10 mouse cellular contexts compared by ENCODE assay signal in the genomic region with DNA sequence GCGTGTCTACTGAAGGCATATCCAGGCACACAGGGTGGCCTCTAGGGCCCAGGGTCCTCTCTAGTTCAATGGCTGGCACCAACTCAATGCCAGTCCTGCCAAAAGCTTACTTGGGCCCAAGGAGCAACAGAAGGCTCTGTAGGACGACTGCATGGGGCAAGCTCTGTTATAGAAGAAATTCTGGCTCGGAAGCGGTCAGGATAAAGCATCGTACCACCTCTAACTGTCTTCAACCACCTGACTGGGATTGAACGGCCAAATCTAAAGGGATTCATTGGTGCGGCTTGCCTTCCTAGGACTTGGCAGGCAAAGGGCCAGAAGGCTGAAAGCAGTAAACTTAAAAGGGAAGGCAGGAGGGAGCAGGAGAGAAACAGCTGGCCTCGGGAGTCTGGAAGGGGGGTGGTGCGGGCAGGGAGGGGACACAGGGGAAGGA. TPM values are rescaled to one million over a fixed set of nuclear protein-coding genes. Genes with fewer than 3 reads are reported as not detected.
DNase-seq lines count a peak whose midpoint lies in the region; ATAC-seq lines count a peak whose summit lies in the region.
"Had no signal": no experiment of that assay in that cellular context is flagged by ENCODE, and none has a peak within 500 bp of the region (broad histone marks: within the 10 kb centered on the region; RNA-seq: fewer than 3 reads in every experiment).

No protein-coding gene starts in this region.

- no peak overlapping the region for H3K4me3 ChIP-seq in kidney, embryonic 15.5 days (replicated peaks)
- no peak overlapping the region for H3K4me3 ChIP-seq in forebrain, embryonic 15.5 days
- H3K4me3 ChIP-seq in midbrain, embryonic 15.5 days = no peak overlapping the region
- H3K4me3 ChIP-seq: erythroblast, embryonic 14.5 days had no signal

- peaks cover 9% of the 10 kb centered on the region; the same call in 1 of the 2 replicates for H3K27me3 ChIP-seq in kidney, embryonic 15.5 days
- no peaks in the 10 kb centered on the region for H3K27me3 ChIP-seq in forebrain, embryonic 15.5 days
- H3K27me3 ChIP-seq in midbrain, embryonic 15.5 days (replicated peaks) = no peaks in the 10 kb centered on the region

- peaks cover 89% of the 10 kb centered on the region for H3K4me1 ChIP-seq in kidney, embryonic 15.5 days
- peaks cover 75% of the 10 kb centered on the region for H3K4me1 ChIP-seq in forebrain, embryonic 15.5 days
- H3K4me1 ChIP-seq in midbrain, embryonic 15.5 days = peaks cover 71% of the 10 kb centered on the region

- H3K36me3 ChIP-seq in kidney, embryonic 15.5 days = peaks cover 6% of the 10 kb centered on the region; the same call in 1 of the 2 replicates
- no peaks in the 10 kb centered on the region for H3K36me3 ChIP-seq in forebrain, embryonic 15.5 days
- H3K36me3 ChIP-seq in midbrain, embryonic 15.5 days (replicated peaks) = no peaks in the 10 kb centered on the region

- no peaks in the 10 kb centered on the region for H3K9me3 ChIP-seq in kidney, embryonic 15.5 days (replicated peaks)
- no peaks in the 10 kb centered on the region for H3K9me3 ChIP-seq in forebrain, embryonic 15.5 days
- H3K9me3 ChIP-seq in midbrain, embryonic 15.5 days = no peaks in the 10 kb centered on the region

- no peak for DNase-seq in kidney, postnatal 4 days
- peak; percentile 81 to 84 for DNase-seq in cerebellum, postnatal 14 days
- DNase-seq in spleen, postnatal 14 days (ENCODE audit: low spot score in 2 of 2) = no peak
- no peak for DNase-seq in gastrocnemius, adult 18-20 months (ENCODE audit: low spot score)
- DNase-seq in thymus, postnatal 4 days = no peak
- DNase-seq: thymus, adult 18-20 months had no signal

- no peak for ATAC-seq in kidney, embryonic 15.5 days (replicated peaks; ENCODE audit: low FRiP score)
- no peak for ATAC-seq in forebrain, embryonic 15.5 days (replicated peaks)
- no peak for ATAC-seq in midbrain, embryonic 15.5 days (replicated peaks)

- H3K9ac ChIP-seq in kidney, embryonic 15.5 days = no peak overlapping the region; the same call in 1 of the 2 replicates
- no peak overlapping the region for H3K9ac ChIP-seq in forebrain, embryonic 15.5 days (replicated peaks)
- H3K9ac ChIP-seq in midbrain, embryonic 15.5 days = no peak overlapping the region

- 54% methylated on average over 9 of the region's 9 CpGs for WGBS in kidney, embryonic 15.5 days
- WGBS in forebrain, embryonic 15.5 days = 25% methylated on average over 9 of the region's 9 CpGs
- WGBS in midbrain, embryonic 15.5 days = 47% methylated on average over 9 of the region's 9 CpGs

- peak overlapping the region; percentile 82 for H3K27ac ChIP-seq in kidney, embryonic 15.5 days
- peak overlapping the region; percentile 90 for H3K27ac ChIP-seq in forebrain, embryonic 15.5 days (replicated peaks)
- H3K27ac ChIP-seq in midbrain, embryonic 15.5 days = peak overlapping the region; percentile 78

- 0 out of 2 replicates have a peak overlapping the region, but pooled peaks have one; percentile 10 for H3K4me2 ChIP-seq in kidney, embryonic 15.5 days
- H3K4me2 ChIP-seq in forebrain, embryonic 15.5 days (replicated peaks) = peak overlapping the region; percentile 8; the same call in 1 of the 2 replicates
- peak overlapping the region; percentile 18; the same call in 1 of the 2 replicates for H3K4me2 ChIP-seq in midbrain, embryonic 15.5 days

RNA-seq across cellular contexts. Expression of gene Tpcn1, which starts 20.1 kb away (rescaled TPM):
- polyA plus RNA-seq in kidney, embryonic 15.5 days (2015; fragmentation: Nextera tagmentation; extraction: Ambion mirVana) = 32.9 and 36.0 TPM in 2 replicates
- polyA plus RNA-seq in forebrain, embryonic 15.5 days (2015; fragmentation: Nextera tagmentation; extraction: Ambion mirVana) = 17.4 and 19.9 TPM in 2 replicates
- 15.8 and 17.7 TPM in 2 replicates for polyA plus RNA-seq in midbrain, embryonic 15.5 days (2015; fragmentation: Nextera tagmentation; extraction: Ambion mirVana)
- 10 to 100 TPM; 38.9 to 42.9 TPM for total RNA-seq in gastrocnemius, adult 18-20 months (2021)

RNA-seq across cellular contexts. Expression of gene Iqcd, which starts 20.5 kb away (rescaled TPM):
- polyA plus RNA-seq in kidney, embryonic 15.5 days (2015; fragmentation: Nextera tagmentation; extraction: Ambion mirVana) = 0.82 and 0.90 TPM in 2 replicates
- polyA plus RNA-seq in forebrain, embryonic 15.5 days (2015; fragmentation: Nextera tagmentation; extraction: Ambion mirVana) = 1.5 and 2.1 TPM in 2 replicates
- polyA plus RNA-seq in midbrain, embryonic 15.5 days (2015; fragmentation: Nextera tagmentation; extraction: Ambion mirVana) = 1.7 and 1.8 TPM in 2 replicates
- total RNA-seq in gastrocnemius, adult 18-20 months (2021) = not detected

RNA-seq across cellular contexts. Expression of gene Rita1, which starts 44.0 kb away (rescaled TPM):
- polyA plus RNA-seq in kidney, embryonic 15.5 days (2015; fragmentation: Nextera tagmentation; extraction: Ambion mirVana) = 15.3 and 16.1 TPM in 2 replicates
- polyA plus RNA-seq in forebrain, embryonic 15.5 days (2015; fragmentation: Nextera tagmentation; extraction: Ambion mirVana) = 22.4 and 23.0 TPM in 2 replicates
- 28.3 and 30.6 TPM in 2 replicates for polyA plus RNA-seq in midbrain, embryonic 15.5 days (2015; fragmentation: Nextera tagmentation; extraction: Ambion mirVana)
- total RNA-seq in gastrocnemius, adult 18-20 months (2021) = 1 to 10 TPM; 7.0 to 7.5 TPM

RNA-seq across cellular contexts. Expression of gene Ddx54, which starts 44.2 kb away (rescaled TPM):
- polyA plus RNA-seq in kidney, embryonic 15.5 days (2015; fragmentation: Nextera tagmentation; extraction: Ambion mirVana) = 47.2 and 52.2 TPM in 2 replicates
- polyA plus RNA-seq in forebrain, embryonic 15.5 days (2015; fragmentation: Nextera tagmentation; extraction: Ambion mirVana) = 46.9 and 49.0 TPM in 2 replicates
- polyA plus RNA-seq in midbrain, embryonic 15.5 days (2015; fragmentation: Nextera tagmentation; extraction: Ambion mirVana) = 39.9 and 43.7 TPM in 2 replicates
- total RNA-seq in gastrocnemius, adult 18-20 months (2021) = 10 to 100 TPM; 15.8 to 15.9 TPM

RNA-seq across cellular contexts. Expression of gene Slc8b1, which starts 57.4 kb away (rescaled TPM):
- polyA plus RNA-seq in kidney, embryonic 15.5 days (2015; fragmentation: Nextera tagmentation; extraction: Ambion mirVana) = 9.4 and 9.7 TPM in 2 replicates
- 2.2 and 2.4 TPM in 2 replicates for polyA plus RNA-seq in forebrain, embryonic 15.5 days (2015; fragmentation: Nextera tagmentation; extraction: Ambion mirVana)
- polyA plus RNA-seq in midbrain, embryonic 15.5 days (2015; fragmentation: Nextera tagmentation; extraction: Ambion mirVana) = 1.6 and 2.5 TPM in 2 replicates
- 1 to 10 TPM; 8.5 to 8.6 TPM for total RNA-seq in gastrocnemius, adult 18-20 months (2021)

Comparison
In these comparisons a context has a peak if more than half of its experiments do, and no peak if none do; other contexts are left out.
1. DNase-seq: peak in cerebellum, postnatal 14 days (2 of 2); none in kidney, postnatal 4 days (0 of 2), spleen, postnatal 14 days (0 of 2), gastrocnemius, adult 18-20 months (single experiment) and thymus, postnatal 4 days (single experiment).
2. Peak in every context shown above with its lines, with median percentiles within 50 percentile points of each other: H3K27ac ChIP-seq and H3K4me2 ChIP-seq.